Mouse (Mus musculus) ES-E14 (cell line): ENCODE measurements around the gene Anks1b.

Source experiments
- ZC3H11A ChIP-seq: IDR thresholded peaks from 2 replicates; pipeline ENCODE4 v1.6.1; 2012; ENCODE audit warnings: low read depth, mild to moderate bottlenecking, inconsistent platforms, low read length, borderline replicate concordance
- ZNF384 ChIP-seq: IDR thresholded peaks from 2 replicates; pipeline ENCODE4 v1.6.1; 2012; ENCODE audit warnings: low read depth, low read length, inconsistent platforms

DNA sequence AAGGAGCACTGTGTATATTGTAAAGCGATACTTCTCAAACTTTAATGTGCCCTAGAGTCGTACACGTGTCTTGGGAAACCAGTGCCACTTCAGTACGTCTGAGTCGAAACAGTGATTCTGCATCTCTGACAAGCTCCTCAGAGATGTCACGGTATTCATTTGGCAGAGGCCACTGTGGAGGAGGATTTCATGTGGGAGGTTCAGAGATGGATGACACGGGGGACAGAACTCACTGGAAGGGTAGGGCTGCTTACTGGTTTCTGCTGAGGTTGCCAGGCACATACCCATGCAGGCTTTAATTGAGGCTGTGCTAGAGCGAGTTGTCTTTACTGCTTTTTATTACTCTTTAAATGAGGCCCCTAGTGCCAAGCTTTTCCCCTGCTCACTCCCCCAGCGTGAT lies 558.7 kb downstream of the Anks1b start:
- no peak for TF ChIP-seq ZC3H11A
- TF ChIP-seq ZNF384: no peak
